Comparison of ENCODE assay signal across 11 mouse cellular contexts in the genomic region with DNA sequence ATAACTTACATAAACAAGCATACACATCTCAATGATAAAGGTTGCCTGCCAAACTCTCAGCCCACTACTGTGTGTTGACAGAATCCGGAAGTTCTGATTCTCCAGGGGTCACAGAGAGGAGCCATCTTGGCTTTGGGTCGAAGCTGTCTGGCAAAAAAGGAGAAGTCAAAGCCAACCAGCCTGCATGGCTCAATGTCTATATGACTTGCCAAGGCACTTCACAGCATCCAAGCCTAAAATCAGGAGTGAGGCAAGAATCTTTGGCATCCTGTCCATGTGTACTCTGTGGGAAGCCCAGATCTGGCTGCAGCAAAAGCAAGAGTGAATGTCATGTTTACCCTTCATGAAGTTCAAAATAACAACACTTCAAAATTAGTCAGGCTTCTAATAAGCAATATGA.
DNase-seq lines count a peak whose midpoint lies in the region; ATAC-seq lines count a peak whose summit lies in the region.
"Had no signal": no experiment of that assay in that cellular context is flagged by ENCODE, and none has a peak within 500 bp of the region (broad histone marks: within the 10 kb centered on the region; RNA-seq: fewer than 3 reads in every experiment).

No protein-coding gene starts in this region.

- no peaks in the 10 kb centered on the region for H3K4me1 ChIP-seq in forebrain, embryonic 14.5 days (ENCODE audit: control insufficient read depth, insufficient read depth, low read length)
- no peaks in the 10 kb centered on the region for H3K4me1 ChIP-seq in forebrain, embryonic 13.5 days
- no peaks in the 10 kb centered on the region for H3K4me1 ChIP-seq in hindbrain, embryonic 12.5 days
- H3K4me1 ChIP-seq: hindbrain, embryonic 15.5 days had no signal

- H3K9ac ChIP-seq in forebrain, embryonic 14.5 days (ENCODE audit: low read length), result no peak overlapping the region
- no peak overlapping the region for H3K9ac ChIP-seq in forebrain, embryonic 13.5 days
- no peak overlapping the region for H3K9ac ChIP-seq in hindbrain, embryonic 12.5 days
- H3K9ac ChIP-seq: hindbrain, embryonic 15.5 days had no signal

- no peaks in the 10 kb centered on the region for H3K36me3 ChIP-seq in forebrain, embryonic 14.5 days (ENCODE audit: control insufficient read depth, insufficient read depth, low read length)
- no peaks in the 10 kb centered on the region for H3K36me3 ChIP-seq in forebrain, embryonic 13.5 days (ENCODE audit: poor library complexity, severe bottlenecking)
- H3K36me3 ChIP-seq in hindbrain, embryonic 12.5 days, result no peaks in the 10 kb centered on the region
- H3K36me3 ChIP-seq: hindbrain, embryonic 15.5 days had no signal

- H3K27me3 ChIP-seq in forebrain, embryonic 14.5 days (replicated peaks; ENCODE audit: control insufficient read depth, insufficient read depth, low read length), result no peaks in the 10 kb centered on the region
- no peaks in the 10 kb centered on the region for H3K27me3 ChIP-seq in forebrain, embryonic 13.5 days
- H3K27me3 ChIP-seq in hindbrain, embryonic 12.5 days, result no peaks in the 10 kb centered on the region
- H3K27me3 ChIP-seq: hindbrain, embryonic 15.5 days had no signal

- peak; percentile 35 for DNase-seq in forebrain, embryonic 14.5 days (ENCODE audit: low spot score)
- DNase-seq in urinary bladder, postnatal 14 days (ENCODE audit: low spot score), result peak; percentile 6
- no peak for DNase-seq in urinary bladder, adult 18-20 months (ENCODE audit: low spot score in 2 of 2)
- DNase-seq in heart, postnatal 4 days, result peak; percentile 22
- peak; percentile 6 for DNase-seq in skeletal muscle tissue, adult 2 months (ENCODE audit: low read depth, low spot score)
- no peak for DNase-seq in gastrocnemius, postnatal 14 days
- DNase-seq: layer of hippocampus, adult 9-11 months had no signal

- no peak overlapping the region for H3K27ac ChIP-seq in forebrain, embryonic 14.5 days (ENCODE audit: low read depth, low read length)
- H3K27ac ChIP-seq in forebrain, embryonic 13.5 days, result no peak overlapping the region
- no peak overlapping the region for H3K27ac ChIP-seq in hindbrain, embryonic 12.5 days
- H3K27ac ChIP-seq: hindbrain, embryonic 15.5 days; macrophage had no signal

- no peak overlapping the region for H3K4me3 ChIP-seq in forebrain, embryonic 14.5 days (ENCODE audit: low read depth, low read length)
- no peak overlapping the region for H3K4me3 ChIP-seq in forebrain, embryonic 13.5 days
- H3K4me3 ChIP-seq in hindbrain, embryonic 12.5 days, result no peak overlapping the region
- H3K4me3 ChIP-seq: hindbrain, embryonic 15.5 days had no signal

- no peak for ATAC-seq in forebrain, embryonic 14.5 days
- no peak for ATAC-seq in forebrain, embryonic 13.5 days
- no peak for ATAC-seq in hindbrain, embryonic 12.5 days (ENCODE audit: low FRiP score)

- 80% methylated on average over 2 of the region's 2 CpGs for WGBS in forebrain, embryonic 14.5 days
- 87% methylated on average over 2 of the region's 2 CpGs for WGBS in forebrain, embryonic 13.5 days
- 86% methylated on average over 2 of the region's 2 CpGs for WGBS in hindbrain, embryonic 12.5 days

- H3K4me2 ChIP-seq in forebrain, embryonic 14.5 days (ENCODE audit: low read length), result no peak overlapping the region
- H3K4me2 ChIP-seq in forebrain, embryonic 13.5 days, result no peak overlapping the region
- no peak overlapping the region for H3K4me2 ChIP-seq in hindbrain, embryonic 12.5 days (replicated peaks)
- H3K4me2 ChIP-seq: hindbrain, embryonic 15.5 days had no signal

- intact Hi-C loops in gastrocnemius, postnatal 14 days (cut with DNase I; ENCODE audit: low total_unique reads), result no loop called here

- H3K9me3 ChIP-seq in forebrain, embryonic 14.5 days (replicated peaks; ENCODE audit: control insufficient read depth, low read length), result no peaks in the 10 kb centered on the region
- H3K9me3 ChIP-seq in forebrain, embryonic 13.5 days (replicated peaks), result no peaks in the 10 kb centered on the region
- H3K9me3 ChIP-seq in hindbrain, embryonic 12.5 days (replicated peaks), result no peaks in the 10 kb centered on the region

Comparison
In these comparisons a context has a peak if more than half of its experiments do, and no peak if none do; other contexts are left out.
1. DNase-seq: peak in forebrain, embryonic 14.5 days (single experiment), urinary bladder, postnatal 14 days (single experiment), heart, postnatal 4 days (single experiment) and skeletal muscle tissue, adult 2 months (single experiment); none in urinary bladder, adult 18-20 months (0 of 2) and gastrocnemius, postnatal 14 days (single experiment).